Comparison of ENCODE assay signal across 8 mouse cellular contexts in the genomic region with DNA sequence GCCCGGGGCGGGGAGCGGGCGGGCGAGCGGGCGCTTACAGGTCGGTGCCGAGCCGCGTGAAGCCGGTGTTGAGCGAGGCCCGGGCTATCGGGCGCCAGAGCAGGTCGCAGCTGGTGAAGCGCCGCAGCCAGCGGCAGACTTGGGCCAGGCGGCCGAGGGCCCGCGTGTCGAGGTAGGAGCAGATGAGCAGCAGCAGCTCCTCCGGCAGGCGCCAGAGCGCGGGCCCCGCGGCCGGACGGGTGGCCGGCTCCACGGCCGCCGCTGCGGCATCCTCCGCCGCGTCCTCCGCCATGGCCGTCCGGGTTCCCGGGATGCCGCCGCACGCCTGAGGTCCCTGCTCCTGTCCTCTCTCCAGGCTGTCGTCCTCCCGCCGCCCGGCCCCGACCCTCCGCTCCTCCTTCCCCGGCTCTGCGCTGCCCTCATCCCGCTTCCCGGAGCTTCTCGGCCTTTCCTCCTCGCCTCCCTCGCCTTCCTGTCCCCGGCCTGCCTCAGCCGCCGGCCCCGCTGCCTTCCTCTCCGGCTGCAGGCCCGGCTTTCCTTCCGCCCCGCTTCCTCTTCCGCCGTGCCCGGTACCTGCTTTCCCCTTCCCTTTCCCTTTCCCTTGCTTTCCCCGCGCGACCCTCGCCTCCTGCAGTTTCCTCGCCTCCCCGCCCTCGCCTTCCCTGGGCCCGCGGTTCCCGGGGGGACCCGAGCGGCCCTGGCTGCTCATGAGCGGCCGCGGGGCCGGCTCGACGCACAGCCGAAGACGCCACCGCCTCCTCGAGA. TPM values are rescaled to one million over a fixed set of nuclear protein-coding genes. Genes with fewer than 3 reads are reported as not detected.
DNase-seq lines count a peak whose midpoint lies in the region; ATAC-seq and TF ChIP-seq lines count a peak whose summit lies in the region.

Fbxw4 (minus strand) TSS at position 575 of the 765 bp plus-strand sequence.

- H3K4me2 ChIP-seq in hindbrain, postnatal 0 days (ENCODE audit: low read depth, low read length): peak within 1 kb of the TSS; percentile 81

- no peak for TF ChIP-seq CTCF in hindbrain, postnatal 0 days (IDR thresholded peaks at IDR 0.05; ENCODE audit: low read depth)

- H3K27ac ChIP-seq in hindbrain, postnatal 0 days: peak within 1 kb of the TSS; percentile 97

- WGBS in hindbrain, postnatal 0 days: under 1% methylated on average over 68 of the region's 94 CpGs

- H3K4me1 ChIP-seq in hindbrain, postnatal 0 days (ENCODE audit: insufficient read depth, low read length): no peaks in the 10 kb centered on the region; the same call in none of the 2 replicates

- H3K27me3 ChIP-seq in hindbrain, postnatal 0 days (ENCODE audit: insufficient read depth, low read length): no peaks in the 10 kb centered on the region

- H3K36me3 ChIP-seq in hindbrain, postnatal 0 days (ENCODE audit: insufficient read depth, low read length): no peaks in the 10 kb centered on the region

- DNase-seq in gastrocnemius, postnatal 10 days: peak; percentile 68
- peak; percentile 79 for DNase-seq in hindbrain, postnatal 0 days (ENCODE audit: low spot score)
- peak; percentile 59 to 76 for DNase-seq in left cerebral cortex, adult 18-20 months (ENCODE audit: low spot score in 2 of 2)
- DNase-seq in lung, postnatal 36 days: peak; percentile 56
- DNase-seq in retina, postnatal 1 day: peak; percentile 78
- DNase-seq in urinary bladder, adult 2 months (ENCODE audit: low spot score): peak; percentile 77

- no peaks in the 10 kb centered on the region for H3K9me3 ChIP-seq in hindbrain, postnatal 0 days (ENCODE audit: low read length)

- ATAC-seq in activated CD4-positive, CD25-positive, alpha-beta regulatory T cell, adult 4 months: peak; percentile 67
- ATAC-seq in common myeloid progenitor, adult 5-6 weeks (replicated peaks; ENCODE audit: low read depth, poor library complexity, severe bottlenecking): peak; percentile 27; the same call in 1 of the 2 replicates
- peak; percentile 86 for ATAC-seq in hindbrain, postnatal 0 days

- H3K4me3 ChIP-seq in hindbrain, postnatal 0 days (ENCODE audit: low read length): peak within 1 kb of the TSS; percentile 83

- peak within 1 kb of the TSS; percentile 100 for H3K9ac ChIP-seq in hindbrain, postnatal 0 days (replicated peaks; ENCODE audit: low read length)

RNA-seq across cellular contexts. Expression of gene Fbxw4, which starts in this region (rescaled TPM):
- polyA plus RNA-seq in activated CD4-positive, CD25-positive, alpha-beta regulatory T cell, adult 4 months (2017; shearing (Covaris generic)): 10 to 100 TPM; 10.1 to 16.2 TPM
- total RNA-seq in common myeloid progenitor, adult 5-6 weeks (2017): 16.8 and 39.4 TPM in 2 replicates
- total RNA-seq in gastrocnemius, postnatal 10 days (2021): 10 to 100 TPM; 23.3 to 24.7 TPM
- 65.3 and 77.0 TPM in 2 replicates for total RNA-seq in hindbrain, postnatal 0 days (2014; rRNA removed)
- polyA plus RNA-seq in hindbrain, postnatal 0 days (2015; fragmentation: Nextera tagmentation; extraction: Ambion mirVana): 5.3 and 5.4 TPM in 2 replicates
- 10 to 100 TPM; 31.6 to 36.4 TPM for total RNA-seq in left cerebral cortex, adult 18-20 months (2021)
- 36.3 and 42.0 TPM in 2 replicates for polyA plus RNA-seq in urinary bladder, adult 2 months (2012; rRNA removed)

Comparison
In these comparisons a context has a peak if more than half of its experiments do, and no peak if none do; other contexts are left out.
1. Peak in every context shown above with its lines: DNase-seq, ATAC-seq, H3K4me3 ChIP-seq and H3K27ac ChIP-seq.
2. ATAC-seq: peak in every context shown above with its lines; median percentile 86 in hindbrain, postnatal 0 days; 67 in activated CD4-positive, CD25-positive, alpha-beta regulatory T cell, adult 4 months; 27 in common myeloid progenitor, adult 5-6 weeks.